Mouse (Mus musculus): ENCODE results near the gene Slc6a21. TPM values are rescaled to one million over a fixed set of nuclear protein-coding genes. Genes with fewer than 3 reads are reported as not detected.

Gene Slc6a21
- polyA plus RNA-seq (2014; fragmentation: Nextera tagmentation; extraction: Ambion mirVana) = not detected in 2 replicates

DNA sequence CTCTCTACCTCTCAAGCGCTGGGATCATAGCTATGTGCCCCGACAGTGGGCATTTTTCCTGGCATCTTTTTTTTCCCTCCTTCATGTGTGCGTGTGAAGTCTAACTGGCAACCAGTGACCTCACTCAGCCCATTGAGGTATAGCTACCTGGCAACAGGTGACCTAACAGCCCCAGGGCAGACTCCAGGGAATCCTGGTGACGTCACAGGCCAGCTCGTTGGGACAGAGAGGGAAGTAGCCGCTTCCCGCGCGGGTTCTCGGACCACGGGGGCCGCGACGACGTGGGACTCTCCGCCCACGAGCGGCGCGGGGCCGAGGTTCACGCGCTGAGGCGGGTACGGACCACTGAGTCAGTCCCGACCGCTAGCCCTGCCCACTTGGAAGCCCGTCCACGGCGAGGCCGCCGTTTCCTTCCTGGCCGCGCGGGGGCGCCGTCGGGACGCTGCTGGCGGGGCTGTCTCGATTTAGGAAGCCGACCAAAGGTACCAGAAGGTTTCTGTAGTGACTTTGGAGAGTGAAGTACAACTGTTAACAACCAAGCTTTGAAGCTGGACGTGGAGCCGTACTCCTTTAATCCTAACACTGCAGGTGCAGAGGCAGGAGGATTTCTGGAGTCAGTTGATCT, at the start of gene Slc6a21:
Gene Slc6a21, plus strand, starts transcription at position 378 of the 625 bp plus-strand sequence.
- no peak within 1 kb of the TSS for H3K27ac ChIP-seq (ENCODE audit: low read depth, low read length)
- H3K9me3 ChIP-seq (replicated peaks; ENCODE audit: control insufficient read depth, low read length) = no peaks in the 10 kb centered on the region
- no peaks in the 10 kb centered on the region for H3K4me1 ChIP-seq (ENCODE audit: control insufficient read depth, insufficient read depth, low read length)
- peak within 1 kb of the TSS; percentile 44 for H3K4me3 ChIP-seq (ENCODE audit: low read depth, low read length)
- peak within 1 kb of the TSS; percentile 68 for H3K9ac ChIP-seq (ENCODE audit: low read depth, low read length)
- no peaks in the 10 kb centered on the region for H3K36me3 ChIP-seq (ENCODE audit: control insufficient read depth, insufficient read depth, low read length)
- WGBS (ENCODE audit: insufficient replicate concordance) = 6% methylated on average over 44 of the region's 44 CpGs
- H3K4me2 ChIP-seq = peak within 1 kb of the TSS; percentile 78
- no peak for ATAC-seq (replicated peaks; ENCODE audit: insufficient number of reproducible peaks, low FRiP score, low TSS enrichment)
- peaks cover 6% of the 10 kb centered on the region; the same call in 1 of the 2 replicates for H3K27me3 ChIP-seq (ENCODE audit: control insufficient read depth, insufficient read depth, low read length)

DNA sequence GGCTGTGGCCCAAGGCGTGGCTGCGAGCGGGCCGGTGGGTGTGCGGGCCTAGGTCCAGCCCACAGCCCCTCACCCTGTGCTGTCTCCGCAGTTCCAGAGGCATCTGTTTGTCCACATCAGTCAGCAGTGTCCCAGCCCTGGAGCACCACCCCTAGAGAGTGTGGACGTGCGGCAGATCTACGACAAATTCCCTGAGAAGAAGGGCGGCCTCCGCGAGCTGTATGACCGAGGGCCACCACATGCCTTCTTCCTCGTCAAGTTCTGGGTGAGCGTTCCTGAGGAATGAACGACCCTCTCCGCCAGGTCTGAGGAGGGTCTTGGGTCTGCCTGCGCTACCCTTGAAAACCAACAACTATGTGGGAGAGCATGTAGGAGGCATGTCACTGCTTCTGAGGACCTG, 48.8 kb upstream of the Slc6a21 start:
- H3K27me3 ChIP-seq (ENCODE audit: control insufficient read depth, insufficient read depth, low read length) = no peaks in the 10 kb centered on the region
- H3K36me3 ChIP-seq (ENCODE audit: control insufficient read depth, insufficient read depth, low read length) = peaks cover 66% of the 10 kb centered on the region
- no peak overlapping the region for H3K4me2 ChIP-seq
- H3K27ac ChIP-seq (ENCODE audit: low read depth, low read length) = no peak overlapping the region
- peaks cover 13% of the 10 kb centered on the region for H3K4me1 ChIP-seq (ENCODE audit: control insufficient read depth, insufficient read depth, low read length)
- H3K9me3 ChIP-seq (replicated peaks; ENCODE audit: control insufficient read depth, low read length) = no peaks in the 10 kb centered on the region
- no peak overlapping the region for H3K4me3 ChIP-seq (ENCODE audit: low read depth, low read length)
- ATAC-seq (replicated peaks; ENCODE audit: insufficient number of reproducible peaks, low FRiP score, low TSS enrichment) = no peak
- no peak overlapping the region for H3K9ac ChIP-seq (ENCODE audit: low read depth, low read length)
- WGBS (ENCODE audit: insufficient replicate concordance) = 85% methylated on average over 18 of the region's 18 CpGs

DNA sequence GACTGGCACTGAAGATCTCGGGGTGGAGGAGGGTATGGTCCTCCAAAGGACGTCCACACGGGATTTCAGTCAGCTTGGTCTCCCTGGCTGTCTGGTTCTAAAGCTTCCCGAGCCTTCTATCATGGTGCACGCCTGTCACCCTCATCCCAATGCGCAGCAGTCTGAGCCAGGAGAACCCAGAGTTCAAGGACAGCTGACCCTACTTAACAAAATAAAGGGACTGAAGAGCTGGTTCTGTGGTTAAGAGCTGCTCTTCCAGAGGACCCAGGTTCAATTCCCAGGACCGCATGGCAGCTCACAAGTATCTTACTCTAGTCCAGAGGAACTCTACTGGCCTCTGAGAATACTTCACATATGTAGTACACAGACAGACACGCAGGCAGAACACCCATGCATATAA, 48.3 kb upstream of the Slc6a21 start:
- ATAC-seq (replicated peaks; ENCODE audit: insufficient number of reproducible peaks, low FRiP score, low TSS enrichment) = no peak
- Histone ChIP-seq H3K4me2 (no peak overlapping the region), H3K36me3 (ENCODE audit: control insufficient read depth, insufficient read depth, low read length) (peaks cover 63% of the 10 kb centered on the region), H3K27me3 (ENCODE audit: control insufficient read depth, insufficient read depth, low read length) (no peaks in the 10 kb centered on the region), H3K4me3 (ENCODE audit: low read depth, low read length) (no peak overlapping the region), H3K4me1 (ENCODE audit: control insufficient read depth, insufficient read depth, low read length) (peaks cover 18% of the 10 kb centered on the region), H3K9ac (ENCODE audit: low read depth, low read length) (no peak overlapping the region), H3K27ac (ENCODE audit: low read depth, low read length) (no peak overlapping the region), H3K9me3 (replicated peaks; ENCODE audit: control insufficient read depth, low read length) (no peaks in the 10 kb centered on the region)
- 88% methylated on average over 8 of the region's 8 CpGs for WGBS (ENCODE audit: insufficient replicate concordance)

DNA sequence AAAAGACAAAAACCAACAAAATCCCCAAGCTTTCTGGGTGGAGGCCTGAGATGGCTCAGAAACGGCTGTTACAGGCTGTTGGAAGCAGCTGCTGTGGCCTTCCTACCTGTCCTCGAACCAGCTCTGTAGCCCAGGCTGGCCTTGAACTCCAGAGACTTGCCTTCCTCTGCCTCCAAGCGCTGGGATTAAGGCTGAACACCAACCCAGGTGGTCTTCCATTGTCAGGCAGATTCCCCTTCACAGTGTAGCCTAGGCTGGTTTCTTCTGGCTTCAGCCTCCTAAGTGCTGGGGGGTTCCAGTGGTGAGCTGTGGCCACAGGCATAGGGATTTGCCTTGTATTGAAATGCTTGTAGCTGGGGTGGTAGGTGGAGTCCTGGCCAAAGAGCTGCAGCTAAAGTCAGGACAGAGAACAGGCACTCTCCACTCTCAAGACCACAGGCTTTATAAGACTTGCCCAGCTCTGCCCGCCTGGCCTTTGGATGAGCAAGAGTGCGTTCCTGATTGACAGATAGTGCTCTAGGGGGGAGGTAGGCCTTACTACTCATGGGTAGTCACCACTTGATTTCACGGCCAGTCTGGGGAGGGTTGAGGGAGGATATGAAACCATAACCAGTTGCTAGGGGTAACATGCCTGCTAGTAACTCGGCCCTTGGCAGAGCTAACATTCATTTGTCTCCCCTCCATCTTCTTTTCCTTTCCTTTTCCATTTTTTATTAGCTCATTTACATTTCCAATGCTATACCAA, 47.7 kb upstream of the Slc6a21 start:
- Histone ChIP-seq H3K4me3 (ENCODE audit: low read depth, low read length) (no peak overlapping the region), H3K4me2 (no peak overlapping the region), H3K9ac (ENCODE audit: low read depth, low read length) (no peak overlapping the region), H3K27me3 (ENCODE audit: control insufficient read depth, insufficient read depth, low read length) (no peaks in the 10 kb centered on the region), H3K27ac (ENCODE audit: low read depth, low read length) (no peak overlapping the region), H3K4me1 (ENCODE audit: control insufficient read depth, insufficient read depth, low read length) (peaks cover 23% of the 10 kb centered on the region), H3K9me3 (replicated peaks; ENCODE audit: control insufficient read depth, low read length) (no peaks in the 10 kb centered on the region), H3K36me3 (ENCODE audit: control insufficient read depth, insufficient read depth, low read length) (peaks cover 61% of the 10 kb centered on the region)
- 83% methylated on average over 7 of the region's 7 CpGs for WGBS (ENCODE audit: insufficient replicate concordance)
- ATAC-seq (replicated peaks; ENCODE audit: insufficient number of reproducible peaks, low FRiP score, low TSS enrichment) = no peak

DNA sequence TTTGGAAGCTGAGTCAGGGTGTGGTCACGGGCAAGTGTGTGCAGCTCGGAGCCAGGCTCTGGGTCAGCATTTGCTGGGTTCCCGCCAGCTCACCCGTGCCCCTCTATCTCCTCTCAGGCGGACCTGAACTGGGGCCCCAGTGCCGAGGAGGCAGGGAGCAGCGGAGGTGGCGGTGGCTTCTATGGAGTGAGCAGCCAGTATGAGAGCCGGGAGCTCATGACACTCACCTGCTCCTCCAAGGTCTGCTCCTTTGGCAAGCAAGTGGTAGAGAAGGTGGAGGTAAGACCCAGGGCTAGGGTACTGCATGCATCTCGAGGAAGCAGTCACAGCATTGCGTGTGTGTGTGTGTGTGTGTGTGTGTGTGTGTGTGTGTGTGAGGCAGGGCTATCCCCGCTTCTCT, 46.1 kb upstream of the Slc6a21 start:
- Histone ChIP-seq H3K4me3 (ENCODE audit: low read depth, low read length) (no peak overlapping the region), H3K4me1 (ENCODE audit: control insufficient read depth, insufficient read depth, low read length) (peaks cover 34% of the 10 kb centered on the region), H3K4me2 (no peak overlapping the region), H3K27me3 (ENCODE audit: control insufficient read depth, insufficient read depth, low read length) (no peaks in the 10 kb centered on the region), H3K36me3 (ENCODE audit: control insufficient read depth, insufficient read depth, low read length) (peaks cover 49% of the 10 kb centered on the region), H3K27ac (ENCODE audit: low read depth, low read length) (no peak overlapping the region), H3K9me3 (replicated peaks; ENCODE audit: control insufficient read depth, low read length) (no peaks in the 10 kb centered on the region), H3K9ac (ENCODE audit: low read depth, low read length) (no peak overlapping the region)
- WGBS (ENCODE audit: insufficient replicate concordance) = 86% methylated on average over 12 of the region's 12 CpGs
- no peak for ATAC-seq (replicated peaks; ENCODE audit: insufficient number of reproducible peaks, low FRiP score, low TSS enrichment)

DNA sequence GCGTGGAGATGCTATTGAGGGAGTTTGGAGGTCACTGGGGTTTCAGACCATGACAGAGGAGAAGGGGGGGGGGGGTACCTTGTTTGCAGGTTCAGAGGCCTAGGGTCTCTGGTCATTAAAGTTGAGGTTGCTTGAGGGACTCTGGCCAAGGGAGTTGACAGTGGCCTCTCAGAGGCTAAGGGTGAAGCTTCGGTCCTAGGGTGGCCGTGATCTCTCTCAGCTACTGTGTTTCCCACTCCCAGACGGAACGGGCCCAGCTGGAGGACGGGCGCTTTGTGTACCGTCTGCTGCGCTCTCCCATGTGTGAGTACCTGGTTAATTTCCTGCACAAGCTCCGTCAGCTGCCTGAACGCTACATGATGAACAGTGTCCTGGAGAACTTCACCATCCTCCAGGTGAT, 45.4 kb upstream of the Slc6a21 start:
- no peaks in the 10 kb centered on the region for H3K9me3 ChIP-seq (replicated peaks; ENCODE audit: control insufficient read depth, low read length)
- peaks cover 34% of the 10 kb centered on the region for H3K4me1 ChIP-seq (ENCODE audit: control insufficient read depth, insufficient read depth, low read length)
- ATAC-seq (replicated peaks; ENCODE audit: insufficient number of reproducible peaks, low FRiP score, low TSS enrichment) = no peak
- H3K27me3 ChIP-seq (ENCODE audit: control insufficient read depth, insufficient read depth, low read length) = 0 out of 2 replicates have a peak, but pooled peaks cover 3% of the 10 kb centered on the region
- H3K36me3 ChIP-seq (ENCODE audit: control insufficient read depth, insufficient read depth, low read length) = peaks cover 42% of the 10 kb centered on the region
- no peak overlapping the region for H3K4me3 ChIP-seq (ENCODE audit: low read depth, low read length)
- no peak overlapping the region for H3K9ac ChIP-seq (ENCODE audit: low read depth, low read length)
- no peak overlapping the region for H3K4me2 ChIP-seq
- H3K27ac ChIP-seq (ENCODE audit: low read depth, low read length) = no peak overlapping the region
- 81% methylated on average over 11 of the region's 11 CpGs for WGBS (ENCODE audit: insufficient replicate concordance)

DNA sequence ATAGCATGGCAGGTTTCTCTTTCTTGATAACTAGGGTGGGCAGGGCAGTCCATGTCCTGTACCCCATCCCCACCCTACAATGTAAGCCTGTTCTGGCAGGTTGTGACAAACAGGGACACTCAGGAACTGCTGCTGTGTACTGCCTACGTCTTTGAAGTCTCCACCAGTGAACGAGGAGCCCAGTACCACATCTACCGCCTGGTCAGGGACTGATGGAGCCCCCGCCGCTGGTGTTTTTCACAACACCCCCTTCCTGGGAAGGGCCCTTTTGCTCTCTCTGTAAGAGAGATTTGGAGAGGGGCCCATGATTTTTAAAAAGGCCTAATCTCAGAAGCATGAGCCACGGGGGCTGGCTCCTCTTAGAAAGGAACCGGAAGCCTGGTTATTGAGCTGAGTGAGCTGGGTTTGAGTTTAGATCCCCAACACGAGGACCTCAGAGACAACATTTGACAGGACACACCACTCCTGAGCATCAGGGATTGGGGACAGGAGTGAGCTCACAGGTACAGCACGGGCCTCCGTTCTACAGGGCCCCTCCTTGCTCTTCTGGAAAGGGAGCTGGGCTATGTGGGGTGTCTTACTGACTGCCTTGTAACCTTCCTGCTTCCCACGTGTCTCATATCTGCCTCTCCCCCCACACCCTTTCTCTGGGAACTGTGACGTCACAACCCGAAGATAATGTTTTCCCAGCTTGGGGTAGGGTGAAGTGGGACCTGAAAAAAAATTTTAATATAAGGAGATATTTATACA, 44.4 kb upstream of the Slc6a21 start:
- Histone ChIP-seq H3K9ac (ENCODE audit: low read depth, low read length) (no peak overlapping the region), H3K4me3 (ENCODE audit: low read depth, low read length) (no peak overlapping the region), H3K4me1 (ENCODE audit: control insufficient read depth, insufficient read depth, low read length) (peaks cover 34% of the 10 kb centered on the region), H3K36me3 (ENCODE audit: control insufficient read depth, insufficient read depth, low read length) (peaks cover 39% of the 10 kb centered on the region), H3K27me3 (ENCODE audit: control insufficient read depth, insufficient read depth, low read length) (peaks cover 7% of the 10 kb centered on the region; the same call in 1 of the 2 replicates), H3K4me2 (no peak overlapping the region), H3K27ac (ENCODE audit: low read depth, low read length) (no peak overlapping the region), H3K9me3 (replicated peaks; ENCODE audit: control insufficient read depth, low read length) (no peaks in the 10 kb centered on the region)
- no peak for ATAC-seq (replicated peaks; ENCODE audit: insufficient number of reproducible peaks, low FRiP score, low TSS enrichment)
- WGBS (ENCODE audit: insufficient replicate concordance) = 46% methylated on average over 13 of the region's 13 CpGs

DNA sequence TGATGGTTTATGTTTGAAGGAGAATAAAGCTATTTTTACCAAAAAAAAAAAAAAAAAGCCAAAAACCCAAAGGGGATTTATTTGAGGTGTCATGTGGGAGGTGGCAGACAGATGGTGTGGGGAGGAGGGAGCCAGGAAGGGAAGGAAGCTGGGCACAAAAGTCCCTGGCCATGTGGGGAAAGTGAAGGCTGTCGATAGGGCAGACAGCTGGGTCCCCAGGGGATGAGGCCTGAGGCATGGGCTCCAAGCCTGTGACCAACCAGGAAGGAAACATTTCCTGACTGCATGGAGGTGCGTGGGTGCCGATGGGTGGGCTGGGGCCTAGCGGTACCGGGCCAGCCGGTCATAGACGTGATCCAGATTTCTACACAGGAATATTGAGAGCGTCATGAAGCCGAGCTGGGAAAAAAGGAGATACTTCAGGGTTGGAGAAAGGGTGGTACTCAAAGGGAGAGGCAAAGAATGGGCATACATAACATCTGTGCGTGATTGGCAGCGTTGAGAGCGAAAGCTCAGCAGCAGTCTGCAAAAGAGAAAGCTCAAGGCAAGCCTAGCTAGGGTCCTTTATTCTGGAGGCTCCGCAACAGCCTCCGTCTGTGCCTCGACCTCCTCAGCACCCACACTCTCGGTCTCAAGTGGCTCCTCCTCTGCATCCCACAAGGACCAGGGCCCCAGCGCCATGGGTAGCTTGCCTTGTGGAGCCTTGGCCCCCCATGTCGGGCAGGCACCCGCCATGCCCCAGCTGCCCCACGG, 43.6 kb upstream of the Slc6a21 start:
- 30% methylated on average over 20 of the region's 20 CpGs for WGBS (ENCODE audit: insufficient replicate concordance)
- ATAC-seq (replicated peaks; ENCODE audit: insufficient number of reproducible peaks, low FRiP score, low TSS enrichment) = no peak
- no peaks in the 10 kb centered on the region for H3K9me3 ChIP-seq (replicated peaks; ENCODE audit: control insufficient read depth, low read length)
- peaks cover 12% of the 10 kb centered on the region; the same call in 1 of the 2 replicates for H3K27me3 ChIP-seq (ENCODE audit: control insufficient read depth, insufficient read depth, low read length)
- peak overlapping the region; percentile 30; the same call in 1 of the 2 replicates for H3K27ac ChIP-seq (ENCODE audit: low read depth, low read length)
- peaks cover 30% of the 10 kb centered on the region for H3K36me3 ChIP-seq (ENCODE audit: control insufficient read depth, insufficient read depth, low read length)
- no peak overlapping the region; the same call in 1 of the 2 replicates for H3K4me3 ChIP-seq (ENCODE audit: low read depth, low read length)
- peak overlapping the region; percentile 61 for H3K4me2 ChIP-seq
- no peak overlapping the region for H3K9ac ChIP-seq (ENCODE audit: low read depth, low read length)
- peaks cover 35% of the 10 kb centered on the region for H3K4me1 ChIP-seq (ENCODE audit: control insufficient read depth, insufficient read depth, low read length)
